8 mouse cellular contexts compared by ENCODE assay signal in the genomic region with DNA sequence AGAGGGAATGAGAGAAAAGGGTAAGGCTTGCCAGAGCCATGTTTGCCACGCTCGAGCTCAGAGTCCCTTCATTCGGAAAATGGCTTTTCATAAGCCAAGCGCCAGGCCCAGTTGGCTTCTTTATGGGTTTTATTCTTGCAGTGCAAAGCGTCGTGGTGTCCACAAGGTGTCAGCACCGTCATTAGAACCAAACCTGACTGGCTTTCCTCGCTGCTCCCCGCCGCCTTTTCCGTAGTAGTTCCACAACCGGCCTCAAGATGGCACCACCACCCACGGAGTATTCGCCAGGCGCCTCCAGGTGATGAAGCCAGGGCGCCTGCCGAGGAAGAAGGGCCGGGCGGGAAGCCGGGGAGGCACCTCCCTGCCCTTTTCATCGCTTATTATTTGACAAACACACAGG. TPM values are rescaled to one million over a fixed set of nuclear protein-coding genes. Genes with fewer than 3 reads are reported as not detected.
DNase-seq lines count a peak whose midpoint lies in the region; ATAC-seq lines count a peak whose summit lies in the region.

No protein-coding gene starts in this region.

- no peak overlapping the region for H3K27ac ChIP-seq in heart, embryonic 11.5 days (ENCODE audit: low read depth, low read length)
- H3K27ac ChIP-seq in liver, embryonic 13.5 days, result no peak overlapping the region
- H3K27ac ChIP-seq in neural tube, embryonic 11.5 days (ENCODE audit: low read depth, low read length), result no peak overlapping the region
- H3K27ac ChIP-seq in stomach, embryonic 16.5 days (ENCODE audit: low read length), result no peak overlapping the region

- no peak overlapping the region for H3K9ac ChIP-seq in heart, embryonic 11.5 days (ENCODE audit: low read depth, low read length)
- H3K9ac ChIP-seq in liver, embryonic 13.5 days, result no peak overlapping the region
- no peak overlapping the region for H3K9ac ChIP-seq in neural tube, embryonic 11.5 days (ENCODE audit: low read length)
- H3K9ac ChIP-seq in stomach, embryonic 16.5 days (ENCODE audit: low read length), result no peak overlapping the region

- peak; percentile 96 for DNase-seq in CD4-positive, CD25-positive, alpha-beta regulatory T cell, adult 2 months (ENCODE audit: low read depth, low spot score)
- peak; percentile 95 for DNase-seq in brain, adult 2 months (ENCODE audit: low read depth, low spot score)
- DNase-seq in kidney, postnatal 25 days, result peak; percentile 92 to 96
- peak; percentile 84 for DNase-seq in liver, embryonic 13.5 days
- DNase-seq in neural tube, embryonic 11.5 days (ENCODE audit: low spot score), result peak; percentile 95

- H3K27me3 ChIP-seq in heart, embryonic 11.5 days (ENCODE audit: control insufficient read depth, insufficient read depth, low read length), result peaks cover 47% of the 10 kb centered on the region
- H3K27me3 ChIP-seq in liver, embryonic 13.5 days, result peaks cover 78% of the 10 kb centered on the region
- peaks cover 51% of the 10 kb centered on the region for H3K27me3 ChIP-seq in neural tube, embryonic 11.5 days (ENCODE audit: control insufficient read depth, insufficient read depth, low read length)
- H3K27me3 ChIP-seq in stomach, embryonic 16.5 days (ENCODE audit: control insufficient read depth, insufficient read depth, low read length), result peaks cover 45% of the 10 kb centered on the region

- H3K4me1 ChIP-seq in heart, embryonic 11.5 days (ENCODE audit: control insufficient read depth, insufficient read depth, low read length), result peaks cover 16% of the 10 kb centered on the region
- peaks cover 15% of the 10 kb centered on the region for H3K4me1 ChIP-seq in liver, embryonic 13.5 days (replicated peaks)
- peaks cover 10% of the 10 kb centered on the region; the same call in 1 of the 2 replicates for H3K4me1 ChIP-seq in neural tube, embryonic 11.5 days (ENCODE audit: control insufficient read depth, insufficient read depth, low read length)
- peaks cover 19% of the 10 kb centered on the region; the same call in 1 of the 2 replicates for H3K4me1 ChIP-seq in stomach, embryonic 16.5 days (ENCODE audit: control insufficient read depth, insufficient read depth, low read length)

- peak; percentile 84 for ATAC-seq in erythroid progenitor cell, adult 5-6 weeks (replicated peaks; ENCODE audit: low FRiP score, poor library complexity, severe bottlenecking)
- ATAC-seq in heart, embryonic 11.5 days (replicated peaks; ENCODE audit: insufficient number of reproducible peaks, low FRiP score, low TSS enrichment), result no peak
- 0 out of 2 replicates have a peak, but pooled peaks have one; percentile 37 for ATAC-seq in liver, embryonic 13.5 days (ENCODE audit: low read depth)
- no peak for ATAC-seq in neural tube, embryonic 11.5 days (ENCODE audit: insufficient read depth, low FRiP score, low TSS enrichment)
- peak; percentile 59; the same call in 1 of the 2 replicates for ATAC-seq in stomach, embryonic 16.5 days (ENCODE audit: insufficient read depth, low FRiP score)

- H3K36me3 ChIP-seq in heart, embryonic 11.5 days (ENCODE audit: control insufficient read depth, insufficient read depth, low read length), result no peaks in the 10 kb centered on the region
- H3K36me3 ChIP-seq in liver, embryonic 13.5 days, result no peaks in the 10 kb centered on the region
- no peaks in the 10 kb centered on the region for H3K36me3 ChIP-seq in neural tube, embryonic 11.5 days (ENCODE audit: control insufficient read depth, insufficient read depth, low read length)
- H3K36me3 ChIP-seq in stomach, embryonic 16.5 days (ENCODE audit: control insufficient read depth, insufficient read depth, low read length), result no peaks in the 10 kb centered on the region

- no peaks in the 10 kb centered on the region for H3K9me3 ChIP-seq in heart, embryonic 11.5 days (replicated peaks; ENCODE audit: control insufficient read depth, low read length)
- no peaks in the 10 kb centered on the region for H3K9me3 ChIP-seq in liver, embryonic 13.5 days (replicated peaks)
- no peaks in the 10 kb centered on the region for H3K9me3 ChIP-seq in neural tube, embryonic 11.5 days (ENCODE audit: control insufficient read depth, low read length)
- H3K9me3 ChIP-seq in stomach, embryonic 16.5 days (replicated peaks; ENCODE audit: control insufficient read depth, low read length), result no peaks in the 10 kb centered on the region

- no peak overlapping the region for H3K4me3 ChIP-seq in heart, embryonic 11.5 days (ENCODE audit: low read depth, low read length)
- no peak overlapping the region for H3K4me3 ChIP-seq in liver, embryonic 13.5 days (replicated peaks)
- no peak overlapping the region for H3K4me3 ChIP-seq in neural tube, embryonic 11.5 days (ENCODE audit: low read depth, low read length)
- H3K4me3 ChIP-seq in stomach, embryonic 16.5 days (replicated peaks; ENCODE audit: low read length), result peak overlapping the region; percentile 13; the same call in 1 of the 2 replicates

- peak overlapping the region; percentile 33 for H3K4me2 ChIP-seq in heart, embryonic 11.5 days
- no peak overlapping the region for H3K4me2 ChIP-seq in liver, embryonic 13.5 days
- H3K4me2 ChIP-seq in neural tube, embryonic 11.5 days (ENCODE audit: low read depth), result no peak overlapping the region
- H3K4me2 ChIP-seq in stomach, embryonic 16.5 days (ENCODE audit: low read depth, low read length), result peak overlapping the region; percentile 45

- WGBS in heart, embryonic 11.5 days (ENCODE audit: insufficient replicate concordance), result 2% methylated on average over 21 of the region's 21 CpGs
- WGBS in liver, embryonic 13.5 days (ENCODE audit: insufficient replicate concordance), result under 1% methylated on average over 21 of the region's 21 CpGs
- WGBS in neural tube, embryonic 11.5 days, result under 1% methylated on average over 21 of the region's 21 CpGs
- WGBS in stomach, embryonic 16.5 days, result 2% methylated on average over 21 of the region's 21 CpGs

RNA-seq across cellular contexts. Expression of a gene that starts 2.7 kb away (rescaled TPM):
- total RNA-seq in erythroid progenitor cell, adult 5-6 weeks (2015; ENCODE audit: low replicate concordance), result not detected in 2 replicates
- not detected in 2 replicates for total RNA-seq in erythroid progenitor cell, adult 5-6 weeks (2017; ENCODE audit: low replicate concordance)
- 12.7 and 14.1 TPM in 2 replicates for polyA plus RNA-seq in heart, embryonic 11.5 days (2014; fragmentation: Nextera tagmentation; extraction: Ambion mirVana)
- polyA plus RNA-seq in liver, embryonic 13.5 days (2015; fragmentation: Nextera tagmentation; extraction: Ambion mirVana), result 0.14 and 0.22 TPM in 2 replicates
- polyA plus RNA-seq in neural tube, embryonic 11.5 days (2014; fragmentation: Nextera tagmentation; extraction: Ambion mirVana), result 15.4 and 15.5 TPM in 2 replicates
- polyA plus RNA-seq in stomach, embryonic 16.5 days (2015; fragmentation: Nextera tagmentation; extraction: Ambion mirVana), result 0.12 and 0.14 TPM in 2 replicates

RNA-seq across cellular contexts. Expression of a gene that starts 5.1 kb away (rescaled TPM):
- 2.9 and 6.7 TPM in 2 replicates for total RNA-seq in erythroid progenitor cell, adult 5-6 weeks (2015; ENCODE audit: low replicate concordance)
- 6.4 TPM in 2 replicates for total RNA-seq in erythroid progenitor cell, adult 5-6 weeks (2017; ENCODE audit: low replicate concordance)
- 45.1 and 46.2 TPM in 2 replicates for polyA plus RNA-seq in heart, embryonic 11.5 days (2014; fragmentation: Nextera tagmentation; extraction: Ambion mirVana)
- polyA plus RNA-seq in liver, embryonic 13.5 days (2015; fragmentation: Nextera tagmentation; extraction: Ambion mirVana), result 25.6 and 26.9 TPM in 2 replicates
- polyA plus RNA-seq in neural tube, embryonic 11.5 days (2014; fragmentation: Nextera tagmentation; extraction: Ambion mirVana), result 56.9 and 63.7 TPM in 2 replicates
- polyA plus RNA-seq in stomach, embryonic 16.5 days (2015; fragmentation: Nextera tagmentation; extraction: Ambion mirVana), result 51.1 and 57.5 TPM in 2 replicates

RNA-seq across cellular contexts. Expression of a gene that starts 14.5 kb away (rescaled TPM):
- total RNA-seq in erythroid progenitor cell, adult 5-6 weeks (2015; ENCODE audit: low replicate concordance), result not detected in 2 replicates
- not detected in 2 replicates for total RNA-seq in erythroid progenitor cell, adult 5-6 weeks (2017; ENCODE audit: low replicate concordance)
- polyA plus RNA-seq in heart, embryonic 11.5 days (2014; fragmentation: Nextera tagmentation; extraction: Ambion mirVana), result 0.69 and 1.2 TPM in 2 replicates
- 0.13 and 0.14 TPM in 2 replicates for polyA plus RNA-seq in liver, embryonic 13.5 days (2015; fragmentation: Nextera tagmentation; extraction: Ambion mirVana)
- 1.1 and 1.3 TPM in 2 replicates for polyA plus RNA-seq in neural tube, embryonic 11.5 days (2014; fragmentation: Nextera tagmentation; extraction: Ambion mirVana)
- polyA plus RNA-seq in stomach, embryonic 16.5 days (2015; fragmentation: Nextera tagmentation; extraction: Ambion mirVana), result 3.4 and 4.0 TPM in 2 replicates

RNA-seq across cellular contexts. Expression of a gene that starts 29.1 kb away (rescaled TPM):
- not detected in 2 replicates for total RNA-seq in erythroid progenitor cell, adult 5-6 weeks (2015; ENCODE audit: low replicate concordance)
- not detected in 2 replicates for total RNA-seq in erythroid progenitor cell, adult 5-6 weeks (2017; ENCODE audit: low replicate concordance)
- polyA plus RNA-seq in heart, embryonic 11.5 days (2014; fragmentation: Nextera tagmentation; extraction: Ambion mirVana), result 3.1 and 9.0 TPM in 2 replicates
- 5.6 and 5.9 TPM in 2 replicates for polyA plus RNA-seq in liver, embryonic 13.5 days (2015; fragmentation: Nextera tagmentation; extraction: Ambion mirVana)
- 2.6 and 6.1 TPM in 2 replicates for polyA plus RNA-seq in neural tube, embryonic 11.5 days (2014; fragmentation: Nextera tagmentation; extraction: Ambion mirVana)
- polyA plus RNA-seq in stomach, embryonic 16.5 days (2015; fragmentation: Nextera tagmentation; extraction: Ambion mirVana), result 98.1 and 101 TPM in 2 replicates

Comparison
In these comparisons a context has a peak if more than half of its experiments do, and no peak if none do; other contexts are left out.
1. ATAC-seq: peak in erythroid progenitor cell, adult 5-6 weeks (single experiment), liver, embryonic 13.5 days (single experiment) and stomach, embryonic 16.5 days (single experiment); none in heart, embryonic 11.5 days (single experiment) and neural tube, embryonic 11.5 days (single experiment).
2. H3K4me2 ChIP-seq: peak in heart, embryonic 11.5 days (single experiment) and stomach, embryonic 16.5 days (single experiment); none in liver, embryonic 13.5 days (single experiment) and neural tube, embryonic 11.5 days (single experiment).
3. RNA of a gene that starts 2.7 kb away (polyA plus RNA-seq): 15.4 to 15.5 TPM in neural tube, embryonic 11.5 days and 12.7 to 14.1 TPM in heart, embryonic 11.5 days; 0.14 to 0.22 TPM in liver, embryonic 13.5 days and 0.12 to 0.14 TPM in stomach, embryonic 16.5 days; every median in the first group is over 10 times any median in the second.
4. Peak in every context shown above with its lines, with median percentiles within 50 percentile points of each other: DNase-seq.